Mouse (Mus musculus): Measurements from ENCODE around the gene Jam2.
A peak's percentile ranks its signal among the peaks of the same experiment; 100 is the strongest.

Jam2 gene

DNA sequence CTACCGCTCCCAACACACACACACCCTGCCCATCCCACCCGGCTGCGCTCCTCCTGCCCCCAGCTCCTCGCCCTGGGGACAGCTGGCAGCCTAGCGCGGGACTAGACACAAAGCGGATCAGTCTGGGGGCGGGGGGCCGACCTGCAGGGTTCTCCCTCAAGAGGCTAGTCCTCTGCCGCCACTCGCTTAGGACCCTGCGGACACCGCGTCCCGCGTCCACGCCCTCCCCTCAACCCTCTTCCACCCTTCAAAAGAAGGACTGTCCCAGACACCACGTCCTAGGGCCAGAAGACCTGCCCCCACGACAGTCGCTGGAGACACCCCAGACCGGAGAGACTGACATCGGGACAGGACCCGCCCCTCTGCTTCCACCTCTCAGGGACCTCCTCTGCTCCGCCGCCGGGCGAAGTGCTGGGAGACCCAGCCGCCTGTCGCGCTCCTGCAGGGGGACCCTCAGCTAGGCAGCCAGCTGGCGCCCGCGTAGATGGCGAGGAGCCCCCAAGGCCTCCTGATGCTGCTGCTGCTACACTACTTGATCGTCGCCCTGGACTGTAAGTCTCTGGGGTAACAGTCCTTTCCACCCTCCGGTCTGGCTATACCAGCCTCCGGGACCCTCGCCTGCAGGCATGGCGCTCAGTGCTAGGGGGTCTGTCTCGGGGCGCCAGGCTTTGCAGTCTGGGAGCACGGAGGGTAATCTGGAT, at the start of gene Jam2:
TSS of gene Jam2 (plus strand) at position 121 of the 701 bp plus-strand sequence.
- peak; percentile 31 for DNase-seq (ENCODE audit: low read depth, low spot score)

DNA sequence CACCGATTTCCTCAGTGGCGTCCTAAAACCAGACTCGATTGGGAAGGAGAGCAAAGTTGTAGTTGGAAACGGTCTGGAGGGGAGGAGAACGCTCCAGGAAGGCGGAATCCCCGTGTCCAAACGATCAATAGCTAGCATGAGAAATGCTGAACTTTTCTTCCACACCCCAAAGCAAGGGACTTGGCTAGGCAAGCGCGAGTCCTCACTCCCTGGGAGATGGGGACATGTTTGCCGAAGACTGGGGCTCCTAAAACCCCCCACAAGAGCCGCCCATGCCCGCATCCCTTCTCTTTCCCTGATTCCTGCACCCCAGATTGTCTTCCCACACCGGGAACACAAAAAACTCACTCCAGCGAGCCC, 39.1 kb upstream of the Jam2 start:
- no peak for DNase-seq (ENCODE audit: low read depth, low spot score)

DNA sequence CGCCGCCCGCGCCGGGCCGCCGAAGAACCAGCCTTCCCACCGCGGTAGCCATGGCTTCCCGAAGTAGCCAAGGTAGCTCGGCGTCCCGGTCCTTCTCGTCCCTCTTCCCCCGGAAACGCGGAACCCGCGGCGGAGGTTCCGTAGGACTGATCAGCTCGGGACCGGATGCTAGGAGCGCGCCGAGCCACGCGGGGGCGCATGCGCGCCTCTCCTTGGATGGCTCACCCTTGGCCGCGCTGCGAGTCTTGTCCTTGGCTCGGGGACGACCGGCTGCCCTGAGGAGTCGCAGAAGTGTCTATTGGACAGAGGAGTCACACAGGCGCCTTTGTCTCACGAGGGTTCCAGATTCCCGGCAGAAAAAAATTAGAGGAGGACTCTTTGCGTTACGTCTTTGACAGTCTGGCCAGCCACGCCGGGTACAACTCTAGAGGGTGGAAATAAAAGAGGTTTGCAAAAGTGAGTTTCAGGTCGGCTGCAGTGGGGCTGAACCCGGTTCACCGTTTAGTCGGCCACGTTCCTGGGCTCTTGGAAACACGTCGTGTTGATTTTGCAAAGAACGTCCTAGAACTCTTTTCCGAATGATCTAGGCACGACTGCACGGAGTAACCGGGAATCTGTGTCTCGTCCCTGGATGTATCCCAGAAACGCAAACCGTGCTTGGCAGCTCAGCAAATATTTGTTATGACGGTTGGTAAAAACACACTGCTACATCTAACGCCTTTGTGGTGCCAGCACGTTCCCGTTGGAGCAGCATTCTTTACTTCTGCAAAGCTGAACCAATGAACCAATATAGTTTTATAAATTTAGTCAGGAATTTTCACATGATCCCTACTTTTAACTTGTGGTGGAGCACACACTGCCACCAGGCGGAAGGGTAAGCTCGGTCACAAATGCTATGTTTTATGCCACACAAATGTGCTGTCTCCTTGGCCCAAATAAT, 38.5 kb upstream of the Jam2 start, which contains the start of gene Mrpl39:
TSS of gene Mrpl39 (minus strand) at position 577 of the 940 bp plus-strand sequence.
- peak; percentile 98 for DNase-seq (ENCODE audit: low read depth, low spot score)

DNA sequence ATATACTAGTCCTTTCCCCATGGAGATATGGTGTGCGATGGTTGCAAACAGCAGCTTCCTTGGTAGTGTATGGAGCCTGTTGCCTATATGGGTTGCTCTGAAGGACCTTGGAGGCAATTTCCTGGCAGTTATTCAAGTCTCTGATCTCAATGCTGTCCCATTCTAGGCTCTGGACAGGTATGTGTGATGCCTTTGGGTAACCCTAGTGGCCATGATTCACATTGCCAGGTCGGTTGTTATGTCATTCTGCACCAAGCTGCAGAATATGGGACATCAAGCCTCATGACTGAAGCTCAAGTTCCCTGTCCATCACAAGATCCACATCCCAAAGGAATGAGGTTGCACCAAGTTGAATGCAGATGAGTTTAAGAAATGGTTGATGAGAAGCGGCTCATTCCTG, 36.6 kb upstream of the Jam2 start:
- no peak for DNase-seq (ENCODE audit: low read depth, low spot score)

DNA sequence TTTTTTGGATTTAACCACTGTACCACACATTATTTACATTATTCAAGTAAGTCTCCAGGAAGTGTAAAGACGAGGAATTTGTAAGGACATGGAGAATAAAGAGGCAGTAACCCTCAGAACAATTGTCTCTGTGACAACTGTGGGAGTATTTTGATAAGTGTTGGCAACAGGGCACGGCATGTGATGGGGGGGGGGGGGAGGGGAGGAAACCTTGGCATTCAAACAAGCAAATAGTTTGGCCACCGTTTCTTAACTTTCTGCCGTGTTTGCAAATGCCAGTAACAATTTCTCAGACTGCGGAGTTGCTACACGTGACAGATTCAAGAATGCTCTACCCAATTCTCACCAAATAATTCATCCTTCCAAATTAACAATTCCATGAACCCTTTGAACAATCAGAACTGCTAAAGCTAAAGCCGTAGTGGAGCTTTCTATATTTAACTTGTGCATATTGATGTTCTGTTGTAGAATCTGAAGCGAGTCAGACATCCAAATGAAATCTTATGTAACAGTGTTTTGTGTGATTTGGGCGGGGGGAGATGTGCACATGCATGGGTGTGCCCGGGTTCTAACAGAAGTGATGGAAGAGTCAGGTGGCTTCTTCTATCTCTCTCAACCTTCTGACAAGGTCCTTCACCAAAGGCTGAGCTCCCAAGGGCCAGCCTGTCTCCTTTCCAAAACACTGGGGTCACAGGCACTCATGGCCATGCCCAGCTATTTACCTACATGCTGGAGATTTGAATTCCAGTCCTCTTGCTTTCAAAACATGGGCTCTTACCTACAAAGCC, 29.0 kb upstream of the Jam2 start:
- DNase-seq (ENCODE audit: low read depth, low spot score): peak; percentile 33

DNA sequence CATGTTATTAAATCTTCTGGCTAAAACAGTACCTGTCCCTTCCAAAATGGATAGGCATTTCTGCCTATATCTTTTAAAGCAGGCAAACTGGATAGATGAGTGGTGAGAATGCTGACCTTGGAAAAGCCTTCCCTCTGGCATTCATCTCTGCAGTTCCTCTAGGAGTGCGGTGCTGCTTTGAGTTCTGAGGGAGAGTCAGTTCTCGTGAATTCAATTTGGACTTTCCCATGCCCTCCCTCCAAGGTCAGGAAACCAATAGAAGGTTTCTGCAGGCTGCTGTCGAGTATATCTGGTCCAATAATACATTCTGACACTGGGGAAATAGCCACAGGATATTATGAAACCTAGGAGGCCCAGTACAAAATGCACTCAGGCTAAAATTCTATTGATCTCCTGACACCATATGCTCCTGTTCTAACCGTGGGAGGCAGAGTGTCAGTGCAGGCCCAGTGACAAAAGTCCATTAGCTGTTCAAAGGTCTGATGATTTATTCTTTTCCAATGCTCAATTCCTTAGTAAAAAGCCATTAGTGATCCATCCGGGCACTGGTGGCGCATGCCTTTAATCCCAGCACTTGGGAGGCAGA, 28.1 kb upstream of the Jam2 start:
- DNase-seq (ENCODE audit: low read depth, low spot score): no peak

DNA sequence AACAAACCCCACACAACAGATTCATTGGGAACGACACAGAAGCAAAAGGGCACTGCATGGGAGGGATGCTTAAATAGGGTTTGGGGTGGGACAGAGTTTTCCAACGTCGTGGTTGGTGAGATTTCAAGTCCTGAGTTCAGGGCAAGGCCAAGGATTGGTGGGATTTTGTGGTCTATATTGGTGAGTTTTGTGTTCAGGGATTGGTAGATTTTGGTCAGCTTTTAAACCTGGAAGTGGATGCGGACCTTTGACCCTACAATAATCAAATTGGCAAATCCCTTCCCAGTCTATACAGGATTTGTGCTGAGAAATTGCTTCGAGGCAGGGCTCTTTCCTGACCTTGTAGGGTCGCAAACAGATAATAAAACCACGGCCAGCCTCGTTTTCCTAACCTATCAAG, 6.0 kb upstream of the Jam2 start:
- DNase-seq (ENCODE audit: low read depth, low spot score): no peak

DNA sequence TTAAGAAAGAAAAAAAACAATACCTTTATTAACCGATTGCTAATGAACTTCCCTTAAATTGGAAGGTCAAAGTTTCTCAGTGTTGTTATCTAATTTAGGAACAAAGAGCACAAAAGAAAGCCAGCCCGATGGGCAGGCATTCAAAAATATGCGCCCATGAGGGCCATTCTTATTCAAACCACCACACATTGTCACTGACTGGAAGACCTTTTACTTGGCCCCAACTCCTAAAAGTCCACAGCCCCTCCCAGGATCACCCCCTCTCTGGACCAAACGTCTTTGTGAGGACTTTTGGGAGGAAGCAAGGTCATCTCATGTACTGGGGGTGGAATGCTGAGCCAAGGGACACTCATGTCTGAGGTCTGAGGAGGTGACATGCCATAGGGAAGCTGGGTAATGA, 4.7 kb upstream of the Jam2 start:
- no peak for DNase-seq (ENCODE audit: low read depth, low spot score)

DNA sequence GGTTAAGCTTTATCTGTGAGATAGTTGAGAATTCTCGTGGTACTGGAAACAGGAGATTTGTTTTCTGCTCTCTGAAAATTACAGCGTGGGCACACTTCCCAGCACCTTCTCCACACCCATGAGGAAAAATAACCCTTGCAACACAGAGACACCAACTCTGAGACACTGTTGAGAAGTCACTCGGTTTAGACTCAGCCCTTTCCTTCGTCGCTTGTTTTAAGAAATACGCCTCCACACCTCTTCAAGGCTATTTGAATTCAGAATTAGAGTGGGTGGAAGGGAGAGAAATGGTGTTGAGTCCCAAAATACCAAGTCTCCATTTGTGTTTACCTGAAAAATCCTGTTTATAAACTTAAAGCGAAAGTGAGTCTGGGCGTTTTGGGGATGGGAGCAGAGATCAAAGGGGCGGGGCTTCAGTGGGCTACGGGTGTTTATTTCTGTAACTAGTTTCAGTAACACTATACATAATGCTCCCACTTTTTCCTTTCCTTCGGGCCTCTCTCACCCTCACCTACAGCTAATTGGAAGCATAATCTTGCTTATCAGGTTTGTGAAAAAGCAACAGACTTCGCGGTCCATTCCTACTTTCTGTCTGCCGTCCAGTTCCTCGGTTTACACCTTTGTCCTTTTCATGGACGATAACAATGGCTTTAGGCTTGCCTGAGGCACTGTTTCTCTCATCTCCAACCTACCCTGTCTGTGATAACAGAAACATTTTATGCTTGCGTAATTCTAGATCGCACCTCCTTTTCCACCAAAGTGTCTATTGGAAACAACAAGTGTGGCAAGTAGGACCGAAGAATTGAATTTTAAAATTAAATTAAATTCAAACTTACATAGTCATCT, 4.1 kb upstream of the Jam2 start:
- DNase-seq (ENCODE audit: low read depth, low spot score): peak; percentile 55

DNA sequence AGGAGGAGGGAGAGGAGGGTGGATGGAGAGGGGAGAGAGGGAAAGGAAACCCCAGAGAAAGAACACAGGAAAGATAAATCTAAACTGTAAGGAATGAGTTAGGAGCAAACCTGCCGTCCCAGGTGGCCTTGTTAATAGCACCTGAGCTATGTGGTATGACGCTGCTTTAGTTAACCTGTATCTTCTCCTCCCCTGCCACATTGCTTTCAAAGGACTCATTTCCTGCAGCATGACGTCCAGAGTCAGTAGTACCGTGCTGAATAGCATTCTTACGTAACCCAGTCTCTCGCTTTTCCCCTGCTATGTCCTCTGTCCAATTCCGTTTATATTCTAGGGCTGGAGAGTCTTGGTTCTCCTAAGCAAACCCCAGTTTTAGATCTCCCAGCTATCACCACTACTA, 3.0 kb upstream of the Jam2 start:
- DNase-seq (ENCODE audit: low read depth, low spot score): no peak

DNA sequence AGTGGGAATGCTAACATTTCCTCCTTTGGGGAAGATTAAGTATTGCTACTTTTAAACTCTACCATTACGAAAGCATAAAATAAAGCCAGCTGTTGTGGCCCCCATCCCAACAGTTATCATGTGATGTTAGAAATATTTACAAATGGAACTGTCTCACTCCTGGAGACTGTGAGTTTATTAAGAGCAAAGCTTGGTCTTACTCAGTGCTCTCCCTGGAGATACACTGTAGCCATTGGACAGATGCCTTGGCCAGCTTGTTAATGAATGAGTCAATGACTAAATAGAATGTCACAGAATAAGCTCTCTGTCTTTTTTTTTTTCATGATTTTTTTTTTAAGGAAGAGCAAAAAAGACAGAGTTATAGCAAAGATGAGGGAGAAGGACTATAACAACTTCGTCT, 2.5 kb upstream of the Jam2 start:
- no peak for DNase-seq (ENCODE audit: low read depth, low spot score)

DNA sequence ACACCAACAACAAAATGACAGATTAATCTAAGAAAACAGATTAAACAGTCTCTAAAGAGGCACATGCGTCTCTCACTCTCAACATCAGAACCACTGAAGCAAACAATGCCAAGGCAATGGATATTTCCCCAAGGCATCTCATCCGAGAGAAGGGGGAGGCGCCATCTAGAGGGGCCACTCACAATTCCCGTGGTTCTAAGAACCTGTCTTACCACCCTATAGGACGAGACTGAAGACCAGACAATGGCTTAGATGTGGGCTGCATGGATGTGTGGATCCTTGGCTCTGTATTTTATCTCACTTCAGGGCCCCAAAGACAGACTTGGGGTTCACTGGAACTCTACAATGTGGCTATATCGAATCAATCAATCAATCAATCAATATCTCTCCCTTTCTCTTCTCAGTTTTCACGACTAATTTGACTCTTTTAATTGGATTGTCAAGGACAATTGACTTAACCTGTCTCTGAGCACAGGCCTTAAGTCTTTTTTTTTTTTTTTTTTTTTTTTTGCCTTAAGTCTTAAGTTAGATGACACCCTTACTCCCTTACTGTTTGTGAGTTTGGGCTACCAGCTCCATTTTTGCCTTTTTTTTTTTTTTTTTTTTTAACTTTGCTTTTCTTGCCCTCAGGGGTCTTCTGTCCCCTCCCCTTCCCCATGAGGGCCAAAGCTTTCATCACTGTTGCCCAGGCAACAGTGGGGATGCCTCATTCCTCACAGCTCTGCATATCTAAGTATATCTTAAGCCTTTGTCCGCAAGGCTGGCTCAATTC, 1.2 kb upstream of the Jam2 start:
- DNase-seq (ENCODE audit: low read depth, low spot score): no peak

DNA sequence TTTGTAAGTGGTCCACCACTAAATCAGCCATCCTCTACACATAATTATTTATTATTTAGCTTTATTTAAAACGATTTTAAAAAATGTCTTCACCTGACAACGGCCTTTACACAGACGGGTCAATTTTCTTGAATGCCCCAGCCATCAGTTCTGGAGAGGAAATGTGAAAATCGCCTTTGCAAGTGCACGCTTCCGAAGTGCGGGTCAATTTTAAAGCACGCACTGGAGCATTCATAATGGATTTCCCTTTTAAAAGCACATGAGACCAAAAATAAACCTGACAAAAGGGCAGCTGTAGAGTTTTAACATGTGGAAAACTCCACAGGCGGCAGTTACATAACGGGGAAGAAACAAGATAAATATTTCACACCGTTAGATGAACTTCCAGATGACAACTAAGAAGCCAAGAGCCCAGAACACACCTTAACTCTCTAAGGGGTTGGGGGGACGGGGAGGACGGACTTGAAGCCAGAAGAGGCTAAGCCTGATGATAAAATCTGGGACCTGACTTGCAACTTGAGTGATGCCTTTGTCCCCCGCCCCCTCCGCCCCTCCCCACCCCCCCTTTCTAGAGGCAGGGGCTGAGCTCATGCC, 558 bp upstream of the Jam2 start:
- no peak for DNase-seq (ENCODE audit: low read depth, low spot score)

DNA sequence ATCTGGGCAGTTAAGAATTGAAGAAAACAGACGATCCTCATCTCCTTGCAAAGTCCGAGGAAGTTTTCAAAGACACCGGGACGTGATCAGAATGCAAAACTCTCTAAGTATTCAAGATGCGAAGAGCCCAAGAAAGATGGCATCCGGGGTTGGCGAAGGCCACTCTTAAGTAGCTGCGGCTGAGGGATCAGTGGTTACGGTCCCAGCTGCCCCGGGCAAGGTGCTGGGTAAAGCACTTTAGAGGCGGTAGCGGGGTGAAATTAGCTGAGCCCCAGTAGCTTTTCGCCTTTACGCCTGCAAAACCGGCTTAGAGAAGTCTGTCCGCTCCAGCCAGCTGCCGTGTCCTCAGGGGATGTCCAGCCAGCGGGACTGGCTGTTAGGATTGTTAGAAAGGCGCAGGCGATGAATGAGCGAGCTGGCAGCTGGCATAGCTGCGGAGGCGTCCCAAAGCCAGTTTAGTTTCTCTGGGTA, 873 bp downstream of the Jam2 start:
- DNase-seq (ENCODE audit: low read depth, low spot score): peak; percentile 76

DNA sequence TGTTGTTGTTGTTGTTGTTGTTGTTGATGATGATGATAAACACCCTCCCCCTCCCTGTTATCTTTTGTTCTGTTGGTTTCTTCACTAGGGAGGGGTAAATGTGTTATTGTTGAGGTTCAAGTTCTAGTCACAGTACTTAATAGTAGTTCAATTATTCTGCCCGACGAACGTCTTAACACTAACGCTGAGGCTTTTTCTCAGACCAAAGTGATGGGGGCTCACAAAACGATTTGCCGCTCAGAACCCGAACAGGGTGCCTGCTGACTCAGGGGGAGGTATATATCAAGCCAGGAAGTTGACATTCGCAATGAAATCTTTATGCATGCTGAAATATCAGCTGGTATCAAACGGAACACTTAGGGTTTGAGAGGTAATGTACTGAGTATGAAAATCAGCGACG, 1.4 kb downstream of the Jam2 start:
- DNase-seq (ENCODE audit: low read depth, low spot score): no peak

DNA sequence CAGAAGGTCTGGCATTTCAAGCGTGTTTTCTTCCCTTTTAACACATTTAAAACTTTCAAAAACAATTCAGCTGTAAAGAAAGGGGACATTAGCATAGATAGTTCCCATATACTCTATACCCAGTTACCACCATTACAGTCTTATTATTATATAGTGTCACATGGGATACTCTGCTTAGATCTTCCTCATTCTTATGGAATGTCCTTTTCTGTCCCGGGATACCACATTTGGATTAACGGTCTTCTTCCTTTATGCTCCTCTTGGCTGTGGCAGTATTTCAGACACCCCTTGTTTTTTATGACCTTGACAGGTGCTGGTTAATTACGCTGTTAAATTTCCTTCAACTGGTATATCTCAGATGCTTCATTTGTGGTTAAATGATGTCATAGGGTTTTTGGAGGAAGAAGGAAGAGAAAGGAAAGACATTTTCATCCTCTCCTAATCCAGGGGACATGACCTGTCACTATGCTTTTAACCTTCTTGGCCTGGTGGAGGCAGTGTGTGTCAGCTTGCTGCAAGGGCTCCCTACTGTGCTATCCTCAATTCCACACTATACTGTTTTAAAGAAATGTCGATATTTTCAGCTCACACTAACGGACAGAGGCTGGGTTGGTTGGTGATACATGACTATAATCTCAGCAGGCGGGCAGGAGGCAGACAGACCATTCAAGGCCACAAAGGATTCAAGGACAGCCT, 2.3 kb downstream of the Jam2 start:
- DNase-seq (ENCODE audit: low read depth, low spot score): no peak

DNA sequence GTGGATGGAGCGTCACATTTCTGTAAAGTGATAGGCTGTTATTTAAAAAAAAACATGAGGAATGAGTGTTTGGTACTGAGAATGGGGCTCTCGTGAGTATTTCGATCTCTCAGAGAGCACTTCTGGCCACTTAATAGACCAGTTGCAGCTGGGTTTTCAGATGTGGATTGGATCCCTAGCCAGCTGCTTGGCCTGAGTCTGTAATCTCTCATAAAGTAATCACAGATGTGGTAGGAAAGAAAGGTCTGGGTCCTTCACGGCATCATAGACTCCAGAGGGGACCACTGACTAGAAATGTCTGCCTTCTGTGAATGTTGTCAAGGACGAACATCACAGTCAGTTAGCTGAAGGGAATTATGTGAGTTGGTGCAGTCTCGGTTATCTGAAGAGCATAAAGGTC, 4.5 kb downstream of the Jam2 start:
- no peak for DNase-seq (ENCODE audit: low read depth, low spot score)

DNA sequence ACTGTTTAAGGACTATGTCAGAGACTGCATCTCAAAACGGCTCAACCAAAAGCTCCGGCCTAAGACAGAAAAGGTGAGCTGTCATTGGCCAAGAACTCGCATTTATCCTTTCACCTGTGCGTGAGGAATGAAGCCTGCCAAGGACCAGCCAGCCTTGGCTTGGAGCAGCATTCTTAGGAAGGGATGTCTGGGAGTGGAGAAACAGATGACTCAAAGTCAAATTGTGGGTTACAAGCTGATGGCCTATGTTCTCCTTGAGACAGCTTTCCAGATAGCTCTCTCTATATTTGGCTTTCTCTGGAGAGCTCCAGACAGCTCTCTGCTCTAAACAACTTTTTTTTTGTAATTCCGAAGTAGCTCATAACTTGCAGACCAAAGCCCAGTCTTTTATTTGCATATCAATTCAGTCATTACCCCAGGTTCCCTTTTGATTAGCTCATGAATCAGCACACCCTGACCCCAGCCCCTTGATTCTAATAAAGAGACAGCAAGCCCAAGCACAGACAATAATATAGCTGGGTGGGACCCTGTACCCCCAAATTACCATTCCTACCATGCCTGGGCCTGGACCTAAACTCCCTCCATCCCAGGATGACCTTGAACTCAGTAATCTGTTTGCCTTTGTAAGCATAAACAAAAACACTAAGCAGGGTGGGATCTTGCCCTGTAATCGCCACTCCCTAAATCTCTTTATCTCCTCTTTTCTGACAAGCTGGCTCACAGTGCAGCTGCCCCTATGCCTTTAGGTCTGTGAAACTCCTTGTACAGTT, 5.1 kb downstream of the Jam2 start:
- DNase-seq (ENCODE audit: low read depth, low spot score): no peak

All from brain, adult 2 months (tissue).